Mouse (Mus musculus) layer of hippocampus, adult 18-20 months (tissue): ENCODE measurements at regions not wholly inside any gene's neighbourhood (a gene's known extent, or its start where the extent isn't known, plus 50 kb on each side); places are given as distances from the start of the nearest gene placed in this dataset.

Experiments used
- DNase-seq, 2 experiments: peaks; one replicate each; pipeline ENCODE4 v3.0.0; 2022; ENCODE audit warnings: low spot score in 2 of 2

DNA sequence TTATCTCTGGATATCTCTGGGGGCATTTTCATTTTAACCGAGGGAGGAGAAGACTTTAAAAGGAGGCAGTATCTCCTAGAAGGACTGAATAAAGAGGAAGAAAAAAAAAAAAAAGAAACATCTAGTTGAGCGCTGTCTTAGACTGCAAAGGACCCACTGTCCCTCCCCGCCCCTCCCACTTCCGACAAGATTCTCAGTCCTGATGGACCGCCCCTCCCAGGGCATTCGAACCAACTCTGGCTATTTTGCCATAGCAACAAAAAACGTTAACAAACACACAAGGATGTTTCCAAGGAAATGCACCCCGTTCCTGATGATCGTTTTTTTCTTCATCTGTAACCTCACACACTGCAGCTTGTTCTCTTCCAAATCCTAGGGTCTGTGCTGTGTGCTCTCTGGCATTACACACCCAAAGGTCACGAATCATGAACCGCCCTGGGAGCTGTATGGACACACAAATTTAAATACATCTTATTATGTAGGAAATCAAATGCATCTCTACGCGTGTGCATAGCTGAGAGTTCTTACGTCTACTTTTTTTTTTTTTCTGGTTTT, 75.8 kb downstream of the Rnd3 start:
- DNase-seq = no peak

DNA sequence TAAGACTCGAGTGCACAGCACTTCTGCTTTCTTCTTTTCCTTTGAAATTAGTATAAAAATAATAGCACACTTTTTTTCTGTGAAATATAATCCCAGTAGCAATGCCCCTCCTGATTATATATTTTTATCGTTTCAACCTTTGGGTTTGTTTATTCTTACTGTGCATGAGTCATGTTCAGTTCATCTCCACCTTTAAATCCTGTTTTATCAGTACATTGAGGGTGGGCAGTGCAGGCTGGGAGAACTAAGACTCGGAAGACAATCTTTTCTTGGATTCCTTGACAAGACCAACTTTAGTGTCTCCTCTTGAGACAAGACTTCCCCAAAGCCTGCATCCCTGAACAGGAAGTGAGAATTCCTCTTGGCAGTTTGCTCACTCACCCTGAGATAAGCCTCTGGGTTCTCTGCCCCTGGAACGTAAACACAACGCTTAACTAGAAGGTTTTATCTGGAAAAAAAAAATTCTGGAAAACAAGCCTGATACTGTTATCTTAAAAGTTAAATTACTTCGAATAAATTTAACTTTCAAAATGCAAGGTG, 76.5 kb downstream of the Rnd3 start:
- no peak for DNase-seq

DNA sequence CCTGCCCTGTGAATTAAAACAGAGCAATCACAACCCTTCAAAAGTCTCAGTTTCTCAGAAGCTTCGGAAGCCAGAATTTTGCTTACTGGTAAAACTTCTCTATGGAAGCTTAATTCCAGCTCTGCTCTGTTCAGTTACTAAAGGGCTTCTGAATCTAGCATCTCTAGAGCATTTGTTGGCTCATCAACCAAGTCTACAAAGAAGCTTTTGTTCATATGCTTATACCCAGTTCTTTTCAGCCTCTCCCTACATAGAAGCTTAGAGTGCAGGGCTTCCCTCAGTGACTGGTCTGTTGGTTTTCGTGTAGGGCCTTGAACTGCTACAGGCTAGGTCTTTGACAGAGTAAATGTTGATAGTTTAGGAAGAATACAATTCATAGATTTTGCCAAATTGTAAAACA, 78.0 kb downstream of the Rnd3 start:
- no peak for DNase-seq

DNA sequence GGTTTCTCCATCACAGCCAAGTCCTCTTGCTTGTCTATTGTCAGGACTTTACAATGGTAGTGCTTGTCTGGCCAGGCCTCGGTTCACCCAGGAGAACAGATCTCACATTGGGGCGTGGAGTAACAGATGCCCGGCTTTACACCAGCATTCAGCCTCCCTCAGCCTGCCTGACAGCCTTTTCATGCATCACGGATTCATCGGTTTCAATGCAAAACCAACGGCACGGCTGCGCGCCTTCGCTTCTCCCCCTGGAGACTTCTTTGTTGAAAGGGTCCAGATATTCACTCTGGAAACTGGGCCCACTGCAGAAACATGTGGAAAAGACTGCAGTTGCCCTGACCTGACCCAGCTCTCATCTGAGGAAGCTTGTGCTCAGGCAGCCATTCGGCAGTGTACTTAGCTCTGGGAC, 82.5 kb downstream of the Rnd3 start:
- peak in 1 of 2 experiments; percentile 34 for DNase-seq

DNA sequence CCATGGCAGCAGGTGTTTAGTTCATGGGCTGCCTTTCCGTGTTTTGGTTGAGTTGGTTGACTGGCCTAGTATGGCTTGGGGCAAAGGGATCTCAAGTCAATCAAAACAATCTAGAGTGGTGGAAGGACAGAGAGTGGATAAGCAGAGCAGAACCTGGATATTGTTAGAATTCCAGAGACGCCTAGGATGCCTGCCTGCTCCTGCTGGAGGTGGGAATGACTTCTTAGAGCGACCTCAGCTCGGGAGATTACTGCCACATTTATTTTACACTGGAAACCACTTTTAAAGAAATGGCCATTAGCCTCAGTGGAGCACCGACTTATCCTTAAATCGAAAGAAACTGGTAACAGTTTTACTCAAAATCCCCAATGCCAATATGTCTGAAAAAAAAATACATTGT, 83.1 kb downstream of the Rnd3 start:
- no peak for DNase-seq

DNA sequence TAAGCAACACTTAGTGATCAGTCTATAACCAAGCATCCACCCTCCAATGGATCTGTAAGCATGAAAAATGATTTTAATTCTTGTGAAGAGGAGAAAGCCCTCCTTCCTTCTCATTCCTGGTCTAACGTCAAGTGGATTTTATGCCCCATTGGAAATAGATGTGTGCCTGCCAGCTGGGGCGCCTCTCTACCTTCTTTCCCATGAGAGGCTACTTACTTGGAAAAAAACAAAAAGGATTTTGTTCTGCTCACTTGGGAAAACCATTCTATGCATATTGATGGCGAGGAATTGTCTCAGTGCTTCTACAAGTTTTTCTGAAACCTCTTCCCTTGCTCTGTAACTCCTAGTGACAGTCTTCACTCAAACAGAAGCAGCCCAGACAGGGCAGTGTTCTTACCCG, 84.1 kb downstream of the Rnd3 start:
- DNase-seq = no peak

DNA sequence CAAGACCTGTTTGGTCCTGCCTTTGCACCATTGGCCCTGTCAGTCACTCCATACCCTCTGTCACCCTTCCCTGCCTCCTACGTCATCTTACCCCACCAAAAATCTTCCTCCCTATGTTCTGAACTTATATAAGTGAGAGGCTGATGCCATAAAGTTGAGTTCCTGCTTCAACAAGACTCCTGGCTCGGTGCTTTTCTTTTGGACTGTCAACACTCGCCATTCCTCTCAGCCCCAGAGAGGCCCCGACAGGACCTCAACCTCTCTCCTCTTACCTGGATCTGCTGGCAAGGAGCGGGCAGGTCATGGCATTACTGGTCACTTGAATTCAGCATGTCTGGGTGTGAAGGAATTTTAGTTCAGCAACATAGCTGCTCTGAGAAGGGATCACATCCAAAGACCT, 86.9 kb downstream of the Rnd3 start:
- no peak for DNase-seq

DNA sequence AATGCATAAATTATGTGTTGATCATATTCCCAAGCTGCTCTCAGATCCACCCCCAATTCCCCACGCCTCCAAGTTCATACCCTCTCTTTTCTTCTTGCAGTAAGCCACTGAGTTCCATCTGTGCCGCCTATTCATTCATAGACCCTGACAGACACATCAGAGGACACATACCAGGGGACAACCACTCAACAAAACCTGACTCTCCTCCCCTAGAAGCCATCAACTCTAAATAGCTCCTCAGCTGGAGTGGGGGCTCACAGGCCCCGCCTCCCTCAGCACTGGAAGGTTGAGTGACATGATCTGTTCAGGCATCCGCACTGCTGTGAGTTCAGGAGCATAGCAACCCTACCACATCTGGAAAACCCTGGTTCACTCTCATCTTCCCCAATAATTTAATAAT, 90.8 kb downstream of the Rnd3 start:
- no peak for DNase-seq

DNA sequence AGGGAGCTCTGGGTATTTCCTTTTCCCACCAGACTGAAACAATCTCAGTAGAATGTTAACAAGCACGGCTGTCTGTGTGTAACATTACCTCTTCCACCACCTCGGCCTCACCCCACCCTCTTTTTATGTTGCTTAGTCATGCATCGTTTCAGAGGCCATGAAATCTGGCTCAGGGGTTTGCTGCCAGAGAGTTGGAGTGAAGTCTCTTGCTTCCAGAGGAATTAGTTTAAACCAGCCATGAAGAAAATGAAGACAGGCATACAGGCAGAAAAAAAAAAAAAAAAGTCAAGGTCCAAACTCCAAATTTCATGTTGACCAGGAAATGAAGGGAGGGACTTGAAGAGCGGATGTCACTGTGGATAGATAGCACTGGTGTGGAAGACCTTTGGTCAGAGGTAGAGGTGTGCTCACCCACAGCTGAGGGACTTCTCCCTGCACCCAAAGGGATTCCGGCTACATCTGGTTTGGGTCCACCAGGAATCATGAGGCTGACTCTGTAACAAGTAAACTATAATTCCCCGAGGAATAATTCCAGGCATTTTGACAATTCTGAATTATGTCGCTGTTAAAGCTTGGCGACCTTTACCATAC, 92.7 kb downstream of the Rnd3 start:
- DNase-seq = no peak

DNA sequence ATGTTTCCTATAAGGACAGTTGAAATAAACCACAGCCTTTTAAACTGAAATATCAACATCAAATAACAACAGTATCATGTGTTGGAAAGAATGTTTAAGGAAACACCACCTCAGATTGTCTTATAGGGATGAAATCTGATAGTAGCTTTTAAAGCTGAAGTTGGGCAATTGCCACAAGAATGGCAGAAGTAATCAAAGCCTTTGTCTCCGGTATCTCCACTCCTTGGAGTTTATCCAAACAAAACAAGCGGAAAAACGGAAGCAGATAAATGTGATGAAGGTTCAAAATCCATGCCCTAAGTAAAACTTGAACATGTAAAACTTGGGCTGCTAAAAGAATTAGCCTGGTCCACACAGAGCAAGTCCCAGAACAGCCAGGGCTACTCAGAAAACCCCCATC, 93.6 kb downstream of the Rnd3 start:
- DNase-seq = no peak

DNA sequence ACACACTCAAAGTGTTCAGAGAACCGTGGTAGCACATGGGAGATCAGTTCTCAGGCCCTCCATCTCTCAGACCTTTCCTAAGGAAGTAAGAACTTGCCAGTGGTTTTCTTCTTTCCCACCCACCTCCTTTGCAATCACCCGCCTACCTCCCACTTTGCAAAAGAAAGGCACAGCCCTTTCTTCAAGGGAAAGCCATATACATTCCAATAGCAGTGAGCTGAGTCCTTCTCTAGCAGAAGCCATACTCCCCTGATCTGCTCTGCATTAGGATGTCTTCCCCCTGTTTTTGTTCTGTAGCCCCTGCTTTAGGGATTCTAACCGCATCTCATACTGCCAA, 99.1 kb downstream of the Rnd3 start:
- no peak for DNase-seq

DNA sequence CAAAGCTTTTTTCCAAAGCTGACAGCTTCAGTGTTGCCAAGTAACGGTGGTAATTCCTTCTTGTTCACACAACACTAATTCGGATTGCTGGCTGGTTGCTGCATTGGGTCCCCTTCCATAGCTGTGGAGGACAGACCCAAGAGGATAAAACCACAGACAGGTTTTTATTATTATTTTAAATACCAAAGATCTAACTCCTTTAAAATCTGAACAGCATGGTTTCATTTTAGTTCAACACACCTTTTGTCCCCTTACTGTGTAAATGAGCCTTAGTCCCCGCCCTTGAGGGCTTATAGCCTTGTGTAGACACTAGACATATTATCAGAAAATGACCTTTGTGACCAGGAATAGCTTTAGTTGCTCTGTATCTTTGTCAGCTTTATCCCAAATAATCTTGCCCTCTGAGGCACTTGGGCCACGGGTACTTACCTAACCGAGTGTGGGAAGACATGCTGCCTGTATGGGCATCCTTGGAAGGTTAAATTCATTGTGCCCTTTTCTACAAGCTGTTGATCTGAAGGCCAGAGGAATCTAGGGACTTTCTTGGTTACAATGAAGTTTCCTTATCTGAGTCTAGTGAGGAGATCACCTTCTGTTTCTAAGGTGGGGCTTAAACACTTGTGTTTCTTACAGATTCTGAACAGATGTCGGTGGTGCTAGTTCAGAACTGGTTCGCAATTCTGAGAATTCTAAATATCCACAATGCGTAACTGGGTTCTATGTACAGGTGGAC, 99.6 kb downstream of the Rnd3 start:
- no peak for DNase-seq

DNA sequence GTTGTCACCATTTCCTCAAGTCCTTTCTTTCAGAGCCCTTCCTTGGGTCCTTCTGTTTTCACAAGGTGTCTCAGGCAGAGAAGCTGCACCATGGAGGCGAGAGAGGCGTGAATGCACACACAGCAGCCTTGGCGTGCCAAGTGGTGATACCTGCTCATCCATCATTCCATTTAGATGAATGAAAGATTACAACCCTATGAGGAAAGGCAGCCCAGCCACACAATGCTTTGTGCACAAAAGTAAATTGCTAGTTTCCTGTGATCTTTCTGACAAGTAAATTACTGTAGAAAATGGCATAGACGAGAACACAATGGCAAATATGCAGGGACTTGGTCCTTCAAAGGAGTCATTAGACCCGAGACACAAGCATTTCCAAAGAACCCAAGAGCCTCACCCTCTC, 101.4 kb downstream of the Rnd3 start:
- no peak for DNase-seq

DNA sequence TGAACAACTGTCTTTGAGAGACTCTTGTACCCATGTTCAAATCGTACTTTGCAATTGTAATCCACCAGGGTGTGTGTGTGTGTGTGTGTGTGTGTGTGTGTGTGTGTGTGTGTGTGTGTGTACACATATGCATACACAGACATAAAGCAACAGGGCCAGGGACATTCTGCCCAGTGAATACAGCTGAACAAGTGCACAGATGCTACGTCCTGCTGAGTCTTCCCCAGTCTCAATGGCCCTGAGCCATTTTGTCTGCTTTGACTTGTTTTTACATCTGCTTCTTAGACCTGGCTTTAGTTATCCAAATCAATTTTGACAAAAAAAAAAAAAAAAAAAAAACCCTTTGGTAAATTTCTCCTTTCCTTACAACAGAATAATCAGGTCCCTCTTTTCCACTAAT, 103.3 kb downstream of the Rnd3 start:
- no peak for DNase-seq

DNA sequence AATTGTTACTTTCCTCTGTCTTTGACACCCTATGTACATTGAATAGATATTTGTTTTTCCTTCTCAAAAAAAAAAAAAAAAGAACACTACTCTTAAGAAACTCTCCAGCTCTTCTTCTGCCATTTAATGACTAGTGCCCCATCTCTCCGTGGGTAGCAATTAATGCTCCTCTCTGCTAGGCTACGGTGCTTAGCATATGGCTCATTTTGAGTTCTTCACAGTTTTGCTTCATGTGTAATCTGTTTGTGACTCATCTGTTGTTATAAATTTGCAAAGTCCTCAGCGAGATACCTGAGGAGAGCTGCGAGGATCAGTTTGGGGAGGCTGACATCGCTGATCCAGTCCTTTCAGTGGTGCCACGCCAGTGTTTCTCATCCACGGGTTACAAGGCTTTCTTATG, 107.8 kb downstream of the Rnd3 start:
- DNase-seq = peak in 1 of 2 experiments; percentile 5

DNA sequence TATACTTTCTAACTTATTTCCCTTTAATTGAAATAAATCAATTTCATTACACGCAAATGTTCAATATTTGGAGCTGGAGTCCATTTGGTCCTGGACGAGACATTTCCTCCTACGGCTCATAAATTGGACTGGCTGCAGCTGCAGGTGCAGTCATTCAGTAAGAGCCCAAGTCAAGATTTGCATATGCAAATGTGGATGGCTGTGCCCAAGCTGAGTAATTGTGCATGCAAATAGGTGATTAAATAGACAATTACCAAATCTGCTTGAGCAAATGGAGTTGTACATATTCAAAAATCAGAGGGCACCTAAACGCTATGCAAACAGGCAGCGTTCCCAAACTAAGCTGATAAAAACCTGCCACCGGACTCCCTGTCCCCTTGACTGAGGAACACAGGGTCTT, 110.2 kb downstream of the Rnd3 start:
- DNase-seq = no peak

DNA sequence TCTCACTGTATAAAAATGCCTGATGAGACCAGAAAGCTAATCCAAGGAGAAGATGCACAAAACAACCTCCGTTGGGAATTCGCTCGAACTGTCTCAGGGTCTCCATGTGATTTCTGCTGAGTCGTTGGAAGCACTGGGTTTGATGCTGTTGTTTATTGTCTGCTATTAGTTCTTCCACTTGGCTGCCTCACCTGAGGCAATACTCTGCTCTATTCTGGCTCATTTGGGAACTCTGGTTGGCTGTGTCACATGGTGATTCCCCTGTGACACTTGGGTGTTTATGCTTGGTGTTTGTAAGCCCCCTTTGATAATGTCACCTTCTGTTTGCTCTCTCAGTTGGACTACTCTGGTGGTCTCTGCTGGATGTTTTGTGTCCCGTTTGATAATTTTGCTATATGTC, 111.9 kb downstream of the Rnd3 start:
- DNase-seq = no peak

DNA sequence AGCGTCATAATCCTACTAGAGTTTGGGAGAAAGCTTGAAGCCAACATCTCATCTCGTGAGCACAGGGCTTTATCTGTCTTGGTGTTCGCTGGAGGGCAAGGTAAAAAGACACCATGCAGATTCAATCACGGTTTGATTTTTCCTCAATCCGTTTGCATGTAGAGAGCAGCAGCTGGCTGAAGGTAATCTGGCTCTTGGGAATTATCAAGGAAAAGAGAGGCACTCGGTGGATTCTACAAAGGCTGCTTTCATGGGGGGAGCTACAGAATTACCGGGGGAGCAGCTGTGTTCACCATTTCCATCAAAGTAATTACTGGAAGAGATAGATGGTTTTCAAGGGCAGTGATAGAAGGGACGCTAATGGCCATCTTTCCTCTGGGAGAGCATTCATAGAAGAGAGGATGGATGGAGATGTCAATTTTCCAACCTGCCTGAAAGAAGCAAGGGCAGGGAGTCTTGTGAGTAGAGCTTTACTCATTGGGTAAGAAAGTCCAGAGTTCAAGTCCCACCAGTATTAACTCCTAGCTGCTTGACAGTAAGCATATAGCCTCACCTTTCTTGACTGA, 112.6 kb downstream of the Rnd3 start:
- DNase-seq = no peak

DNA sequence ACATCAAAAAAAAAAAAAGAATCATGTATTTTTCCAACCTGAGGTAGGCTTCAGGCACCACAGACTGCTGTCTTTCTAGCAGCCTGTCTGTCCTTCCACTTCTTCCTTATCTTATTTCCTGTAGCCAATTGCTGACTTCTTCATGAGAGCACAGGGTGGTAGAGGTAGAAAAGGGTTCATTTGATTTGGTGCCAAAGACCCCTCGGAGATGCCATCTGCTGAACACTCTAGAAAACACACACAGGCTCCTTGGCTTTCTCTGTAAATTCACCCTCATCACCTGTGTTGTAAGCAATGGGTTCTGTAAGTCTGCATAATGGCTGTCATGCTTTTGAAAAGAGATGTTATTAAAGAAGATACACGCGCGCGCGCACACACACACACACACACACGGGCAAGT, 115.0 kb downstream of the Rnd3 start:
- no peak for DNase-seq

DNA sequence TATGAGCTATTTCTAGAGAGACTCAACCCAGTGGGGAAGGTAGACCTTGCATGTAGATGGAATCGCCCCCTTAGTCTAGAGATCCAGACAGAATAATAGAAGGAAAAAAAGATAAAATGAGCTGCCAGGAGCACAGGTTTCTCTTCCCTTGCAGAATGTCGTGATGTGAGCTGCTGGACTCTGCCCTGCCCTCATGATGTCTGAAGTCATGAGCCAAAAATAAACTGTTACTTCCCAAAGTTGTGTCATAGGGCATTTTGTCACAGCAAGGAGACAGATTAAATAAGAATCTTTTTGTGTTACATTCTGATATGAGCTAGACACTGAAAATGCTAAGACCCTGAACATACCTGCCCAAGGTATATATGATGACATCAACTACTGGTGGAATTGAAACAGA, 126.4 kb downstream of the Rnd3 start:
- no peak for DNase-seq

DNA sequence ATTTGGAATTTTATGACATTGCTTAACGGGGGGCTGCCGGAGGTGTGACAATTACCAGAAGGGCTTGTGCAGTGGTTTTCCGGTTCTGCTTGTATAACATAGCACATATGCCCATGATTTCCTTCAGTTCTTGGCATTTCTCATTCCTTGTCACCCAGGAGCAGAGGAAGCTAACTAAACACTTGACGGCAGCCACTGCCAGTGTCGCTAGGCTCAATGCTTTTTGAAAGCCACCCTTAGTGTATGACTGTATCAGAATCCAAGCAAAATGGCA, 132.8 kb downstream of the Rnd3 start:
- DNase-seq = no peak

DNA sequence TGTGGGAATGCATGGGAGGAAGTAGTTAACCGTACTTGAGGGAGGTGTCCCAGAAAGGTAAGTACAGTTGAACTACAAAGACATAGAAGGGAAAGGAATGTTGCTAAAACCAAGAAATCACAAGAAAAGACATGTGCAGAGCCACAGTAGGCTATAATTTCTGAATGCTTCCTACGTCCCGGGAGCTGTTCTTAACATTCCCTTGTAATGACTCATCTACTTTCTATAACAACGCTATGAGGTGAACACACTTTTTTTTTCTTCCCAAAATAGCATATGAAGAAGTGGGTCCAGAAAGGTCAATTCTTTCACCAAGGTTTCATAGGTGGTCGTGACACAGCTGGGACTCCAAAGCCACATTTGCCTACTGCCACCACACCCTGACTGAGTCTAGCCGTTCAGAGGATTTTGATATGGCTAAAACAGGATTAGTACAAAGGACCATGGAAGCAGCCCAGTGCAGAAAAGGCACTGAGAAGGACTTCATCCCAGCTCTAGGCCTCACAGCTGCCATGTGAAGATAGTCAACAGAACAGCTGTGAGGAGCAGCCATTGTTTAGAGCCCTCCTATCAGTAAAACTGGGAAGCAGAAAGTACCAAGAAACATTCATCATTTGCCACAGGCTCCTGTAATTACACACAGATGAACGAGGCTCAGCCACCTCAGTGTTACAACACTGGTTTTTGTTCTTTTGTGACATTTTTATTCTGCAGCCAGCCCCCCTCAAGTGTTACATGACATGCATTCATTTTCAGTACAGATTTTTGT, 133.4 kb downstream of the Rnd3 start:
- DNase-seq = no peak
